Mouse (Mus musculus) C3H10T1/2 (cell line): Measurements from ENCODE around the gene Erg. TPM values are rescaled to one million over a fixed set of nuclear protein-coding genes. Genes with fewer than 3 reads are reported as not detected.

Experiments used
- polyA plus RNA-seq, 2 experiments: library from polyadenylated mRNA; unstranded; fragments of >200 nt; fragmentation: generic; extraction: Trizol; gene quantifications; one replicate each; pipeline ENCODE4 v1.2.1; 2012; ENCODE audit warnings: missing spikeins in 2 of 2

The Erg gene
- polyA plus RNA-seq, result under 1 TPM in 1 of 2 experiments, not detected in 1; 0.04 TPM

GRCm38 (mm10) chr16:95586311-95586602, at the start of gene Erg:
Erg (minus strand) TSS chr16:95586593.

Other genes with a start within 250 kb of the Erg start
- 10 to 100 TPM in 1 of 2 experiments, 1 to 10 TPM in 1; 3.1 to 20.7 TPM for gene Ets2, start 115.5 kb upstream of the Erg start, polyA plus RNA-seq